Mouse (Mus musculus): ENCODE data around the gene Fgfr1op2. TPM values are rescaled to one million over a fixed set of nuclear protein-coding genes. Genes with fewer than 3 reads are reported as not detected.
"Not testable (repeated sequence)": the region's sequence is repeated elsewhere in the genome, so short reads cannot be mapped to it uniquely, and the experiment has no call there.

Fgfr1op2 gene
- 10 to 100 TPM; 95.8 to 99.0 TPM for total RNA-seq (2021)

- intact Hi-C loops (cut with DNase I) = loop anchor here (5.0 to 10.0 kb wide), 3 partner anchors 75 to 712 kb away; partner anchors contain the start of genes Bhlhe41 and Itpr2
Observed at GRCm38 (mm10) chr6:146576903-146577302, at the start of gene Fgfr1op2. TSS of gene Fgfr1op2 (plus strand) at chr6:146577203.

GRCm38 (mm10) chr6:146527537-146527936 lies 49.5 kb upstream of the Fgfr1op2 start:
- DNase-seq (ENCODE audit: low spot score in 2 of 2) = no peak
- intact Hi-C loops (cut with DNase I) = no loop called here

More at GRCm38 (mm10) chr6:146576903-146577302, at the start of gene Fgfr1op2:
- DNase-seq (ENCODE audit: low spot score in 2 of 2) = no peak

- intact Hi-C loops (cut with DNase I) = no loop called here
- DNase-seq (ENCODE audit: low spot score in 2 of 2) = no peak
Observed at GRCm38 (mm10) chr6:146530363-146530762, 46.6 kb upstream of the Fgfr1op2 start.

DNA sequence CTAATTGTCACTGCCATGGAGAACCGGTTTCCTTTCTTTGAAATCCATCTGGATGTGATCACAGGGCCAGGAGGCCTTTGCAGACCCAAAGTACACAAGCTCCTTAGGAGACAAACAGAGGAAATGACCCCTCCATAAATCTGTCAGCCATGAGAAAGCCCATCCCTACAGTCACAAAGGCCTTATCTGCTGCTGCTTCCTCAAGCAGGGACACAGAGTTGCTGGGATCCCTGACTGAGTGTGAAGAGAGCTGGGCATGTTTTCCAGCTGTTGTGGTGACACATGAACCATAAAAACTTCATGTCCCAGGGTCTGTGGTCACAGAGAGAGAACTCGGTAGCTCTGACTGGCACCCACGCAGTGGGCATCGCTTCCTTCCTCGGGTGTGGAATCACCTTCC lies 46.2 kb upstream of the Fgfr1op2 start:
- intact Hi-C loops (cut with DNase I) = no loop called here
- no peak for DNase-seq (ENCODE audit: low spot score in 2 of 2)

GRCm38 (mm10) chr6:146533146-146533545 lies 43.9 kb upstream of the Fgfr1op2 start:
- no peak for DNase-seq (ENCODE audit: low spot score in 2 of 2)

DNA sequence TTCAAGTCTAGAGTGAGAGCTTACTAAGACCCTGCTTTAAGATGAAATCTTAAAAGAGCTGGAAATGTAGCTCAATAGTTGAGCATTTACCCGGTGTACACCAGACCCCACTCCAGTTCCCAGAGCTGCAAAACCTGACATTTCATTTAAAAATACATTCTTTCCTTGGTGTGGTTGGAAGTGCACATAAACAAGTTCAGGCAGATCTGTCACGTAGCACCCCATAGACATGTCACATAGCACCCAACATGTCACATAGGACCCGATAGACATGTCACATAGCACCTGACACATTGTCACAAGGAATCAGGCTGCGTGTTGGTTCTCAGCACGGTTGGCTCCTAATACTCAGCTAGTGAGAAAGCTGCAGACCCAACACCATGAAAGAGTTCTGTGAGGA lies 41.5 kb upstream of the Fgfr1op2 start:
- intact Hi-C loops (cut with DNase I) = no loop called here
- no peak for DNase-seq (ENCODE audit: low spot score in 2 of 2)

More at GRCm38 (mm10) chr6:146533146-146533545, 43.9 kb upstream of the Fgfr1op2 start:
- intact Hi-C loops (cut with DNase I) = no loop called here

- DNase-seq (ENCODE audit: low spot score in 2 of 2) = no peak
- intact Hi-C loops (cut with DNase I) = no loop called here
Observed at GRCm38 (mm10) chr6:146537111-146537510, 39.9 kb upstream of the Fgfr1op2 start.

GRCm38 (mm10) chr6:146538071-146538470 lies 38.9 kb upstream of the Fgfr1op2 start:
- DNase-seq (ENCODE audit: low spot score in 2 of 2) = no peak
- intact Hi-C loops (cut with DNase I) = no loop called here

GRCm38 (mm10) chr6:146538661-146539060 lies 38.3 kb upstream of the Fgfr1op2 start:
- no peak for DNase-seq (ENCODE audit: low spot score in 2 of 2)
- intact Hi-C loops (cut with DNase I) = no loop called here

DNA sequence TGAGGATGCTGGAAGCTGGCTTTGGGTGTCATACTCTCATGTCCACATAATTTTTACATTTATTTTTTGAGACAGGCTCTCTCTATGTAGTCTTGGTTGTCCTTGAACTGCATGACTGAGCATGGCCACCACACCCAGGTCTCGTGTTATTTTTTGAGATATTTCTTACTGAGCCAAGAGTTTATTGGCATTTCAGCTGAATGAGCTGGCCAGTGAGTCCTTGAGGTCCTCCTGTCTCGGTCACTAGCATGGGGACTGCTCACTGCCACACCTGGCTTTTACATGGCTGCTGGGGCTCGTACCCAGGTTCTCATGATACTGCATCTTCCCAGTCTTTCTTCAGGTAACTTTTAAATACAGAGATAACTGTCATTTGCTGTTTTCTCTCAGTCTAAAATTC lies 36.6 kb upstream of the Fgfr1op2 start:
- DNase-seq (ENCODE audit: low spot score in 2 of 2) = no peak
- intact Hi-C loops (cut with DNase I) = no loop called here

- intact Hi-C loops (cut with DNase I) = no loop called here
Observed at GRCm38 (mm10) chr6:146544622-146545021, 32.4 kb upstream of the Fgfr1op2 start.

GRCm38 (mm10) chr6:146545289-146545865 lies 31.6 kb upstream of the Fgfr1op2 start:
- intact Hi-C loops (cut with DNase I) = no loop called here
- no peak for DNase-seq (ENCODE audit: low spot score in 2 of 2)

More at GRCm38 (mm10) chr6:146544622-146545021, 32.4 kb upstream of the Fgfr1op2 start:
- DNase-seq (ENCODE audit: low spot score in 2 of 2) = no peak

- intact Hi-C loops (cut with DNase I) = no loop called here
- no peak for DNase-seq (ENCODE audit: low spot score in 2 of 2)
Observed at GRCm38 (mm10) chr6:146550421-146550820, 26.6 kb upstream of the Fgfr1op2 start.

DNA sequence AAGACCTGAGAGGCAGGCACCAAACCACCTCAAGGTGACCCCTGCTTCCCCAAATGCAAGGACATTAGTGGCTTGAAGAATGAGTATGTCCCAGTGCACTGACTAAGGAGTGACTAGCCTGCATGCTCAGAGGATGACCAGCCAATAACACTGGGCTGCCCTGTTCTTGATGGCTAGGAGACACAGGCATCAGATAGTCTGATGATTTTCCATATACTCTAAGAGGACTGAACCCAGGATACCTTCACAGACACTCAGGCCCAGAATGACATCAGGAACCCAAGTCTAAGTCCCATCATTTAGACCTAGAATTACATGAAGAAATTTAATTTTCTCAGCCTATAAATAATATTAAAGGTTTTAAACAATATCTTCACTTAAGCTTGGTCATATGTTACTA lies 25.7 kb upstream of the Fgfr1op2 start:
- intact Hi-C loops (cut with DNase I) = no loop called here
- no peak for DNase-seq (ENCODE audit: low spot score in 2 of 2)

GRCm38 (mm10) chr6:146562461-146562860 lies 14.5 kb upstream of the Fgfr1op2 start:
- intact Hi-C loops (cut with DNase I); DNase-seq (ENCODE audit: low spot score in 2 of 2): not testable (repeated sequence)

GRCm38 (mm10) chr6:146572073-146572472 lies 4.9 kb upstream of the Fgfr1op2 start:
- intact Hi-C loops (cut with DNase I) = loop anchor here (10.0 kb wide), 2 partner anchors 157 to 707 kb away; partner anchors contain the start of gene Bhlhe41
- no peak for DNase-seq (ENCODE audit: low spot score in 2 of 2)

DNA sequence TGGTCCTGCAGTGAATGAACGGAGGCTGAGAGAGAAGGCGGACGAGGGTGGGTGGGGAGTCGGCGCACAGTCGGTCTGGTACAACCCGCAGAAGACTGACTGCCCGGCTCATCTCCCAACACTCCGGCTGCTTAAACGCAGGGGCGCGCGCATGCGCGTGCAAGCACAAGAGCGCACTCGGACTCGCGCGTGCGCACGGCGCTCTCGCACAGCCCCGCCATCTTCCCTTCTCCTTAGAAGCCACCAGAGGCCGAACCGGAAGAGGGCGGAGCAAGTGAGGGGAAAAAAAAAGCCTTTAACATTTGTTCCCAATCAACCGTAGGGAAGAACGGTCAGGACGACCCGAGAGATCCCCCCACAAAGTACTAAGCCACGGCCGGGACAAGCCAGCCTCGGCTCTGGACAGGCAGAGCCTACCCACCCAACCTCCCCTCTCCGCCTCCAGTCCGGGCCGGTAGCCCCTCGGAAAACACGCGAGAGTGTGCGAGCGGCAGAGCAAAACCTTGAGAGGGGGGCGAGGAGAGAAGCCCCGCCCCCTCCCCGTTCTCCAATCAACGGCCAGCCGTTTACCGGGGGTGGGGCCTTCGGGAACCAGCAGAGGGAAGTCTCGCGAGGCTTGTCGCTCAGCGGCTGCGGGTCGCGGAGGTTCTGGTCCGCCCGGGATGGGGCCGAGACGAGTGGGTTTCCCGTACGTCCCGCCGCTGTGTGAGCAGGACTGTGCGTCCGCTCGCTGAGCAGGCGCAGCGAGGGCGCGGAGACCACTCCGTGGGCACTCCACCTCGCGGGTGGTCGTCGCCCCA lies 507 bp downstream of the Fgfr1op2 start, which contains the start of gene Ints13:
Ints13 (minus strand) TSS at position 526 of the 800 bp plus-strand sequence.
- intact Hi-C loops (cut with DNase I) = loop anchor here (5.0 to 10.0 kb wide), 3 partner anchors 75 to 713 kb away; partner anchors contain the start of genes Bhlhe41 and Itpr2
- peak; percentile 96 to 99 for DNase-seq (ENCODE audit: low spot score in 2 of 2)

DNA sequence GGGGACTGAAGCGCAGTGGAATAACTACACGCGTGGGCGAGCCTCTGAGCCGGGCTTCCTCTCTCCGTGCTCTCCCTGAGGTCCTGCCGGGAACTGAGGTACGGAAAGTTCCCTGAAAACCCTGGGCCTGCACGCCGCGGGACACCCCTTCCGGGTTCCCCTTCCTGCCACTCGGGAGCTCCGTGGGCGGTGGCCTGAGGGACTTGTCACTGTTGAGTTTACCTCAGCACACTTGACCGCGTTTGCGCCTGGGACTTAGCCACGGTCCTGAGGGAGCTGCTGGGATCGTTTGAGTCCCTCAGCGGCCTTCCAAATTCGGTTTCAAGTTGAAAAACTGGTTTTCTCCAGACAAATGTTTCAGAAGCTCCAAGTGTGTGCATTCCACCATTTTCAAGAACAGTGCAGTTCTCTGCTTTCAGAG lies 1.1 kb downstream of the Fgfr1op2 start:
- no peak for DNase-seq (ENCODE audit: low spot score in 2 of 2)
- intact Hi-C loops (cut with DNase I) = loop anchor here (5.0 to 10.0 kb wide), 3 partner anchors 76 to 713 kb away; partner anchors contain the start of genes Bhlhe41 and Itpr2

- intact Hi-C loops (cut with DNase I) = loop anchor here (5.0 to 10.0 kb wide), 3 partner anchors 76 to 714 kb away; partner anchors contain the start of genes Bhlhe41 and Itpr2
- peak; percentile 41 to 75 for DNase-seq (ENCODE audit: low spot score in 2 of 2)
Observed at GRCm38 (mm10) chr6:146578586-146578985, 1.6 kb downstream of the Fgfr1op2 start.

DNA sequence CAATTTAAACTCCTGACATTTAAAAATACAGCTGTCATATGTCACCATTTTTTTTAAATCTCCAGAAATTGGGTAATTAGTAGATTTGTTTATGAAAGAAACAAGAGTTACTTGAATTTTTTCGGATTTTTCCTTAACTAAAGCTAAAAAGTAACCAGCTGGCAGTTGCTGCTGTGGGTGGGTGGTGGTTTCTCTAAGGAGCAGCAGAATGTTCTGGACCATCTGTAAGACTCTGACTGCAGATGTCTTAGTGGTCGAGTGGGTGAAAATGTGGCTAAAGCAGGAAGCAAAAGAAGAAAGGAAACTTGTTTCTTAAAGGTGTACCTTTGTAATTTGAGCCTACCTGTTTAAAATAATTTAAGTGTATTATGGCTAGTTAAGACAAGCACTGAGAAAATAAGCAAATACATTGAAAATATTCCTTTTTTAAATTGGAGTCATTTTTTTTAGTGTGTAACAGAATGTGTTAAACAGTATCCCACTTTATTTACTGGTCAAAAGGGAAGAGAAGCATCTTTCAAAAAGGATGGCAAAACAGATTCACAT lies 3.5 kb downstream of the Fgfr1op2 start:
- DNase-seq (ENCODE audit: low spot score in 2 of 2) = peak; percentile 54 to 92
- intact Hi-C loops (cut with DNase I) = loop anchor here (5.0 kb wide), 1 partner anchor 147 kb away; no protein-coding TSS in a partner anchor
